Mouse (Mus musculus) mouse embryonic stem cell (cell line): ENCODE measurements around the gene Kcna3.

ENCODE experiments used
- in situ Hi-C, 2 experiments: fragments of 300-500 bp; cut with MboI; formaldehyde crosslinking; loops; 1 replicate in 1 of 2; 3 replicates in 1 of 2; pipeline ENCODE4 v1.14.3; 2019 to 2020; ENCODE audit warnings: low sequenced_read_pairs in 2 of 2, low pct_unique_long_range_greater_than_20kb in 1 of 2, mixed read lengths in 1 of 2; ENCODE audit not compliant: unreplicated experiment in 1 of 2

The Kcna3 gene

DNA sequence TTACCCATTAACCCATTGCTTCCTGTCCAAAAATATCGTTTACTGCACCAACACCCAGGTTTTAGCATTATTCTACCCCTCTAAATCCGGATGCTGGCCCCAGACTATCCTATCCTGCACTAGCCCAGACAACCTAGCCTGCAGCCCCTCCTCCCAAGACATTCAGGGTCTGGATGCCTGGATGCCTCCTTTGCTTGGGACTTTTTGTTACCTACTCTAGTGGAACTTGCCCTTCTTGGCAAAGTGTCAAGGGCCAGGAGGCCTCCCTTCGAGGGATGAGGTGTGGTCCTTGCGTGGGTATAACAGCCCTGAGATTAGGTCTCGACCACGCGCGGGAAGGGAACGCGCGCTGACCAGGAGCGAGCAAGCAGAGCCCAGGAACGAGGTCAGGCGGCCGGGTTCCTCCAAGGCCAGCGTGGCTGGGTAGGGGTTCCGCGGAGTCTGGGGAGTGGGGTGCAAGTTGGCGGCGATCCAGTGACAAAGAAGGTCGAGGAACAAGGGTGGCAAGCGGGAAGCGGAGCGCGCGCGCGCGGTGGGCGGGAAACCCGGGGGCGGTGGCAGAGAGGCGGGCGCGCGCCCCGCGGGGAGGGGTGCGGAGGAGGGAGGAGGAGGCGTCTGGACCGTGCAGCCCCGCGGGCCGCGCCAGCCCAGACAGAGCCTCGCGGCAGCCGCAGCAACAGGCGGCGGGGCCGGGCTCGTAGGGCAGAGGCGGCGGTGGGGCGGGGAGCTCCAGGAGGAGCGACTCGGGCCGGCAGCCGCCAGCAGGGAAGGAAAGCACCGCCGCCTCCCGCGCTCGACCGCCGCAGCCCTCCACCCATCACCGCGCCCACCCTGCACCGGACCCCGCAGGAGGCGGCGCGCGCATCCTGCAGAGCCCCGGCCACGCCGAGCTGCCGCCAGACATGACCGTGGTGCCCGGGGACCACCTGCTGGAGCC is at the start of gene Kcna3:
TSS of gene Kcna3 (plus strand) at position 649 of the 937 bp plus-strand sequence.
- in situ Hi-C loops = no loop called here

DNA sequence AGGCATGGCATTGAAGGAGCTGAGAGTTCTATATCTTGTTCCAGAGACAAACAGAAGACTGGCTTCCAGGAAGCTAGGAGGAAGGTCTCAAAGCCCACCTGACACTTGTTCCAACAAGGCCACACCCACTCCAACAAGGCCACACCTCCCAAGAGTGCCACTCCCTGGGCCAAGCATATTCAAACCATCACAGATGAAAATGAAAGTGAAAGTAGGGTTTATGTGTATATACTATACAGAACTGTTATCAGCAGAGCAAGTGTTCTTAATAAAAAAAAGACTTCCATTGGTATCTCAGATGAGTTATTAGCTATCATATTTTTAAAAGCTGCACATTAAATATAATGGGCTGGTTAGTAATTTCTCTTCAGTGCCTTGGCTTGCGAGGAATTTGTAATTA is 44.6 kb upstream of the Kcna3 start:
- in situ Hi-C loops = no loop called here

DNA sequence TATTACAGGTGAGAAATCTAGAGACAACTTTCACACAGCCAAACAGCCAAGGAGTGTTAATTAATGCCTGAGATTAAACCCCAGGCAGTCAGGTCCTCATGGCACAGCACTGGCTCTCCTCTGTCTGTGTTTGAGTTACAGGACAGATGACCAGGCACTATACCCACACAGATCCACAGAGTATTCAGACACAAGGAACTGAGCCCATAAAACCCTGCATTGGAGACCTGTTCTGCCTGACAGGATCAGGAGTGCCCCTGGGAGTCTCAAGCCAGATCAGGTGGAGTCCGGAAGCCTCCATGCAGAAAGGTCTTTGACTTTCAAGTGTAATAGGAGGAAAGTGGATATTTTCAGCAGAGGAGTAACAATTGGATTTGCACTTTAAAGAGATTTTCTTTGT is 40.6 kb upstream of the Kcna3 start:
- in situ Hi-C loops = no loop called here

DNA sequence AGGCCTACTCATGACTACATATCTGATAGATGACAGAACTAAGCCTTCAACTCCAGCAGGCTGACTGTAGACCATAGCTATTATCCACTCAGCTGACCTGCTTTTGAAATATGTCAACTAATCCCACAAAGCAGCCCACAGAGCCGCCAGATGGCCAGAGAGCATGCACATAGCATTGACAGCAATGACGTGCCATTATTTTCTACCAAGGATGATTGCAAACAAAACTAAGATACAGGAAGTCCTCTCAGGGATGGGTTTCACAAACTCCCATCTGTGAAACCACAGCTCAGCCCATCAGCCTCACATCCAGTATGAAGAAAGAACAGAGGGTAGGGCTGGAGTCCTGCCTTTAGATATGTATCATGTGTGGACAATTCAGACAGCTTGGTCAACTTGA is 39.8 kb upstream of the Kcna3 start:
- in situ Hi-C loops = no loop called here

DNA sequence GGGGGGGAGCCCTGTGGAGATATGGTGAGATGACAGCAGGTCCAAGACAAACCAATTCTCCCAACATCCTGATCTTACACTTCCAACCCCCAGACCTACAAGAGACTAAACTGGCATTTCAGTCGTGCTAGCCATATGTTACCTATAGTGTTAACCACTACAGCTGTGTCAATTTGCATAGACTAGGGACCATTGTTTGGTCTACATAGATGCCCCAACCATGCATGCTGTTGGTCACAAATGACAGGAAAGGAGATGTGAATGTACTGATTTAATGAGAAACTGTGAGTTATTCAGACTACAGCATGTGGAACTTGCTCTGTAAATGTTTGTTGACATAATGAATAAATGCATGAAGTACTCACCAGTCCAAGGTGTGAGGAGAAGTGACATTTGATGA is 37.6 kb upstream of the Kcna3 start:
- in situ Hi-C loops = no loop called here

DNA sequence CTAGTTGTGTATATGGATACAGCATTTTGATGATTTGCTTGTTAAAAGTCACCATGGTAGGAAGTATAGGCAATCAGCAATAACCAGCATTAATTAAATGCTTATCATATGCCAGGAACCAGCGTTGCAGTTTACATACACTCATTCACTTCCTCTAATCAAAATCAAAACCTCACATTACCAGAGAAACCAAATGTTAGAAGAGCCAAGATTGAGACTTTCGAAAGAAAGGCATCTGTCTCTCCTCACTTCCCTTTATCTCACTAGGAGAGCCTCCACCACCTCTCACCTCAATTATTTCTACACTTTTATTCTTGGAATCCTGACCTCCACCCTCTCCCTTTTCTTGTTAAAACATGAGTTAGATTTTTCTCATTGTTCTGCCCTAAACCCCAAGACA is 35.8 kb upstream of the Kcna3 start:
- in situ Hi-C loops = no loop called here

DNA sequence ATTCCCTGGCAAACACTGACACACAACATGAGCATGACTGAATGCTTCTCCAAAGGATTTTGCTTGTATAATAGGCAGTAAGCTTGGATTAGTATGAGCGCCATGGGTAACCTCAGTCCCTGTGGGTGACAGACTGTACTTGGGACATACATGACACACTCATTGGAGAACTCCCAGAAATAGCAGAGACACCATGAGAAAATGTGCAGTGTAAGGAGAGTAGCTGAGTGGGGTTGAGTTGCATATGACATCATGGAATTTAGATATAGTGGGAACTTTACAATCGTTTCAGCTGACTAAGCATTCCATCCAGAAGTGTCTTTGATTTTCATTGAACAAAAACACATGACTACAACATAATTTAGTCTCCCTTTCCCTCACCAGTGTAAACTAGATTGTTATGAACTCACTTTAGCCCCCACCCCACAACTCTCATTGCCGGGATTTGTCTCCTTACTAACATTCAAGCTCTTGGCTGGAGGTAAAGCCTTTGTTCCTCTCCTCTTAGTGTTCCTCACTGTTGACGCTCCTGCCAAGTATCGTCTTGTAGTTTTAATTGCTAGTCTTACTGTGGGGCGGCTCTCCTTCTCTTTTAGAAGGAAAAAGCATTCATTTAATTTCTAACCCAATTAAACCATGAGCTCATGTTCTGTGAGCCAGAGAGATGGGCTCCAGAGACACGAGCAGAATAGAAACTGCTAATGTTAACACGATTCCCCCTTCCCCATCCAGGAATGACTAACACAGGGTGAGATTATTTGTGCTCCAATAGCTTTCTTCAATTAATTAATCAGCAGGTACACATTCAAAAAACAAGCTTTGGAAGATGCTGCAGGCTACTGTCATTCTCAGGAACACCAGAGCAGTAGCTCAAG is 33.5 kb upstream of the Kcna3 start:
- in situ Hi-C loops = no loop called here

DNA sequence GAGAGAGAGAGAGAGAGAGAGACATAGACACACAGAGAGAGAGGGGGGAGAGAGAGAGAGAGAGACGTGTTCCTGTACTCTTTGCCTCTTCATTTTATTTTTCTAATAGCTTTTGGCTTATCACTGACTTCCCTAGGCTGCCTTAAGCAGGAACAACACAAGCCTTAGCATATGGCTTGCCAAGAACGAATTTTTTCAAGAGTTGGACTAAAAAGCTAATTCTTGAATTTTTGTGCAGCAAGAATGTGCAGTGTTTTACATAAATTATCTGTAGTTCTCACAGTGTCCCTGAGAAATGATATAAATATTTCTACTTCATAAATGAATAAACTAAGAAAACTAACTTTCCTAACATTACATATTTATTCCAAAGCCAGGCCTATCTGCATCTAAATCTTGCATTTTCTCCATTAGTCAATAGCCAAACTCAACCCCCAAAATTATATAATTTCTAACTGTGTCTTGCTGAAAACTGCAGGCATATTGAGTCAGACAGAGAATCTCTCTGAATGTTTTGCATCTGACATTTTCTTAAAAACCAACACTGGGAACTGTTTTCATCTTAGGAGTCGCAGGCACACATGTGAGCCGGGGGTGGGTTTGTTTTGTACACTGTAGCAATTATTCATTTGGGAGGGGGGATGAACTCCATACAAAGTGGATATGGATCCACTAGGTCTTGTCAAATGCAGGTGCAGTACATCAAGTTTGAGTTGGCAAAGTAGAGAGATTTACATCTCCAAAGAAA is 26.5 kb upstream of the Kcna3 start:
- in situ Hi-C loops = no loop called here

DNA sequence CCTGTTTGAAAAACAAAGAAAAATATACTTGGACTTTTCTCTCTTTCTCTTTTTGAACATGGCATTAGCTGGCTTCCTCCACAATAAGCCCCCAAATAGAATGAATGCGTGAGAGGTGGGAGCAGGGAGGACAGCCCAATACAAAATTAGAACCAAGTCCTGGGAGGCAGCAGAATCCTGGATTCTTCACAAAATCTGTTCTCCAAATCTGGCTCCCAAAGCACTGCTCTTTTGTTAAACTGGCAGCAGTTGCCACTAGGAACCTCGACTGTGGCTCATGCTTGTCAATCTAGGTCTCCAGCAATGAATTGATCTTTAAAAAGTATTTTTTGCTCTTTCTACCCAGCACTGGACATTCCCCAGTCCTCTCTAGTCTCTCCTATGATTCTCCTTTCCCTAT is 17.7 kb upstream of the Kcna3 start:
- in situ Hi-C loops = no loop called here

DNA sequence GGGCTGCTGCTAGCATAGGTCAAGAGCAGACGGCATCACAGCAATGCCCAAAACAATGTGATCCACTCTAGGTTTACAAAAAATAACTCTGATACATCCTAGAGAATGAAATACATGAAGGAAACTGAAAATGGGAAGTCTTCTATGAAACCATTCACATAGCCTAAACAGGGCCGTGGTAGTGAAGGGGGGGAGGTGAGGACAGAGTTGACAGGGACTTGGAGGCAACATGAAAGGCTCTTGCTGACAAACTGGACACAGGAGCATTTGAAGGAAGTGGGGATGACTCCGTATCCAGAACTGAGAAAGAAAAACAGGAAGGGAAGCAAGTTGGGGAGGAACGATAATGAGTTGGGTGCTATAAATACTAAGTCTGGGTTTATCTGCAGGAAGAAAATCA is 4.4 kb upstream of the Kcna3 start:
- in situ Hi-C loops = no loop called here

DNA sequence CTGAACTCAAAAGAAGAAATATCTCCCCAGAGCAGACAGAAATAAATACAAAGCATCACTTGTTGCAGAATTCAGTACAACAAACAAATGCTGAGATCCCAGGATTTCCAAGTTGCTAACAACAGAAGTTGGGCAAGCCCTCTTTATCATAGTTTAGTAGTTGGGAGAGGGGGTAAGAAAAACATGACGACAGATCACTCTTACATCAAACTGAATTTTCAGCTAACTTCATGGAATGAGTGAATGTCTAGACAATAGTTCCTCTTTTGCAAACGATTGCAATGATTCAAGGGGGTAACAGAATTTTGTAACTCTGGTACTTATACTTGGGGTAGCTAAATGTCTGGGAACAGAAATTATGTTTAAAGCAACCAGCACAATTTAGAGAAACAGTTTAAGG is 1.2 kb upstream of the Kcna3 start:
- in situ Hi-C loops = no loop called here

DNA sequence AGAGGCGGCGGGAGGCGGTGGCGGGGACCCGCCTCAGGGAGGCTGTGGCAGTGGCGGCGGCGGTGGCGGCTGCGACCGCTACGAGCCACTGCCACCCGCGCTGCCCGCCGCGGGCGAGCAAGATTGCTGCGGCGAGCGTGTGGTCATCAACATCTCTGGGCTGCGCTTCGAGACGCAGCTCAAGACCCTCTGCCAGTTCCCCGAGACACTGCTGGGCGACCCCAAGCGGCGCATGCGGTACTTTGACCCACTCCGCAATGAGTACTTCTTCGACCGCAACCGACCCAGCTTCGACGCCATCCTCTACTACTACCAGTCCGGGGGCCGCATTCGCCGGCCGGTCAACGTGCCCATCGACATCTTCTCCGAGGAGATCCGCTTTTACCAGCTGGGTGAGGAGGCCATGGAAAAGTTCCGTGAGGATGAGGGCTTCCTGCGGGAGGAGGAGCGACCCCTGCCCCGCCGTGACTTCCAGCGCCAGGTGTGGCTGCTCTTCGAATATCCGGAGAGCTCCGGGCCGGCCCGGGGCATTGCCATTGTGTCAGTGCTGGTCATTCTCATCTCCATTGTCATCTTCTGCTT is 580 bp downstream of the Kcna3 start:
- in situ Hi-C loops = no loop called here

DNA sequence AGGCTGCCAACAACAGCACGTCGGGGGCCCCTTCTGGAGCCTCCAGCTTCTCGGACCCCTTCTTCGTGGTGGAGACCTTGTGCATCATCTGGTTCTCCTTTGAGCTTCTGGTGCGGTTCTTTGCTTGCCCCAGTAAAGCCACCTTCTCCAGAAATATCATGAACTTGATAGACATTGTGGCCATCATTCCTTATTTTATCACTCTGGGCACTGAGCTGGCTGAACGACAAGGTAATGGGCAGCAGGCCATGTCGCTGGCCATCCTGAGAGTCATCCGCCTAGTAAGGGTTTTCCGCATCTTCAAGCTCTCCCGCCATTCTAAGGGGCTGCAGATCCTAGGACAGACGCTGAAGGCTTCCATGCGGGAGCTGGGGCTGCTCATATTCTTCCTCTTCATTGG is 1.1 kb downstream of the Kcna3 start:
- in situ Hi-C loops = no loop called here

DNA sequence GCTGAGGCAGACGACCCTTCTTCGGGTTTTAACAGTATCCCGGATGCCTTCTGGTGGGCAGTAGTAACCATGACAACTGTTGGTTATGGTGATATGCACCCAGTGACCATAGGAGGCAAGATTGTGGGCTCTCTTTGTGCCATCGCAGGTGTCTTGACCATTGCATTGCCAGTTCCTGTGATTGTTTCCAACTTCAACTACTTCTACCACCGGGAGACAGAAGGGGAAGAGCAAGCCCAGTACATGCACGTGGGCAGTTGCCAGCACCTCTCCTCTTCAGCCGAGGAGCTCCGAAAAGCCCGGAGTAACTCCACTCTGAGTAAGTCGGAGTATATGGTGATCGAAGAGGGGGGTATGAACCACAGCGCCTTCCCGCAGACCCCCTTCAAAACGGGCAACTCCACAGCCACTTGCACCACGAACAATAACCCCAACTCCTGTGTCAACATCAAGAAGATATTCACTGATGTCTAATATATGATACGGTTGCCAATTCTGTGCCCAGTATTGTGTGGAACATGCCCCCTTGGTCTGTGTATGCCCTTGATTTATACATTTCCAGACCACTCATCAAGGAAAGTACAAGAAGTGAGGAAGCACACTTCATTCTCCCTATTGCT is 1.7 kb downstream of the Kcna3 start:
- in situ Hi-C loops = no loop called here

DNA sequence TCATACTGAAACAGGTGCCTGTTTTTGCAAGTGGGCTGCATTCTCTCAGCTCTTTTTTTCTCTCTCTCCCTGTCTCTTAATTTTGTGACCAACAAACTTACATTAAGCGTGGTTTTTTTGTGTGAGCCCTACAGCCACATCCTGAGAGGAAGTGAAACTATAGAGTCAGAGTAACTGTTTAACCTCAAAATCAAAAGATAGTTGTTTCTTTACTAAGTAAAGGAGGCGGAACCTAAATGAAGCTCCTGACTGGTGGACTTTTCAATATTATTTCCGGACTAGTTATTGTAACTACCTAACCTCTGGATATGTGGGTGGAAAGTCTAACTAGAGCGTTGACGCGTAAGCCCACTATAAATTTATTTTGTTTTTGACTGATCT is 2.2 kb downstream of the Kcna3 start:
- in situ Hi-C loops = no loop called here

DNA sequence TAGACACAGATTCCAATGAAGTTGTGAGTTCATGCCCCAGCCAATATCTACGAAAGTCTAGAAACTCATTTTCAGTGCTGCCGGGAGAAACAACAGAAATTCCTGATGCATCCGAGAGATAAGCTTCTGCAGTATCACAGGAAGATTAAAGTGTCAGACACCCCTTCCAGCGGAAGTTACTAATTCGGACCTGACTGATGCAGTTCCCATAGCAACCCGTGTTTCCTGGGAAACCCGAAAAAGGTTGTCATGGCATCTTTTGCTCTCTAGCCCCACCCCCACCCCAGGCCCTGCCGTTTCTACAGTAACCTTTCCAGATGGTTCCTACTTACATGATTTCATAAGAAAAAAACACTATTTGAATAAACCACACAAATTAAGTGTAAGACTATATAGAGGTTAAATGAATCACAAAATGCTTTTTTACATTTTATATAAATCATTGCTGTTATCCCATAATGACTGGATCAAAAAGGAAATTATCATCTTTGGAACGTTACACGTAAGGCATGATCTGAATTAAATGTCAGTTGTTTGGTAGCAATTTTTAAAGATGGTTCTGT is 2.8 kb downstream of the Kcna3 start:
- in situ Hi-C loops = no loop called here

DNA sequence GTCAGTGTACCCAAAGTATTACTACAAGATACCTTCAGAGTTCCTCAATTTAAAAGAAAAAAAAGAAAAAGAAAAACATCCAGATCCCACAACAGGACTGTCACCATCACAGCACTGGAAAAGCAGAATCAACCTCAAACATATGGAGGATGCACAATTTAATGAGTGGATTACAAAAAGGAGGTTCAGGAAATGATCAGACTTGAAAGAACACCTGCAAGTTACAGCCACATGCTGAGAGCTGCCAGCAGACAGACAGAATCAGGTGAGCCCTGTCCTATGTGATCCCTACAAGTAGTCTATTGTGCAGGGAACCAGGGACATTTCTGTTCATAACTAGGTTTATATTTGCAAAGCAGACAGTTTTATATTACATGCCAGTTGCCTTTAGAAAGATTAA is 3.3 kb downstream of the Kcna3 start:
- in situ Hi-C loops = no loop called here

DNA sequence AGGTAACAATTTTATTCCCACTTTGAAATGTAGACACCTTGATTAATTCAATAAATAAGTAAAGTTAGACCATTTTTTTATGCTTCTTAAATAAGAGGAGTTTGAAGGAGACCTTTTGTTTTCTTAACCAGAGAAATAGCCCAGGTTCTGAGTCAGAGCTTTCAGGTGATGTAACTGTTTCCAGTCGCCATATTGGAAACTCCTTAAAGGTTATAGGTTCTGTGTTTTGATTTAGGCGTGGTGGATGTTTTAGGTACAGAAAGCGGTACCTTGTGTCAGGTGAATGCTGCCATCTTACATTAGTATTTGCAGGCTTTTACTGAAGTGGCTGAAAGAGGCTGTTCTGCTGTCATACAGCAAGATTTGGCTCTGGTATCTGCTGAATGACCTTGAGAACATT is 4.4 kb downstream of the Kcna3 start:
- in situ Hi-C loops = no loop called here
